Mouse (Mus musculus): Measurements from ENCODE around the gene Elp1. TPM values are rescaled to one million over a fixed set of nuclear protein-coding genes. Genes with fewer than 3 reads are reported as not detected.

Gene Elp1
- 55.1 and 56.6 TPM in 2 replicates for total RNA-seq (2017)

DNA sequence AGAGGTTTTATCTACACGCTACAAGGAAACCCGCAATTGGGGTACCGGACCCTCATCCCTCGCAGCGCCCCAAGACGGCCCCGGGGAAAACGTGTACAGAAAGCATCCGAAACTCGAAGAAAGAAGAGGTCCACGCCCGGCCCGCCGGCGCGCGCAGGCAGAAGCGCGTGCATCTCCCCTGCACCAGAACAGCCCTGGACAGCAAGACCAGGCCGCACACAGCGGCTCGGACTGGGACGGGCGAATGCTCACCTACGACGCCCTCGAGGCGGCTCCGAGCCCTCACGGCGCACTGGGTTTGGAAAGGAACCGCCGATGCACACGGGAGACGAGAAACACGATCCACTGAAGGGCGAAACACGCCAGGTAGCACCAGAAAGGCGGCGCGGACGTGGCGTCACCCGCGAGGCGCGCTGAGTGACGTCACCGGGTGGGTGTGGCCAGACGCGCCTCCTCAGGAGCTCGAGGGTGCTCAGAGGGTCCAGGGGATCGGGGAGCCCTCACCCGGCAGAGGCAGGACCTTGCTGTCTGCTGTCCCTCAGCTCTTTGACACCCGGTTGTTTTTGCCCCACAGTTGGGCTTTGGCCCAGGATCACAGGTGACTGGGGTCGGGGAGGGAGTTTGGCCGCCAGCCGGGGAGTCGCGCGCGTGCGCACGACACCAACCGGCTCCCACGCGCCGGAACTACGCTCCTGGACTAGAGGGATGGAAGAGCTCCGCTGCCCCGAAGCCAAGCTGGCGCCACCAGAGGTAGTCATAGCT is at the start of gene Elp1, which contains the start of gene Fam206a:
Gene Elp1, minus strand, starts transcription at position 425 of the 762 bp plus-strand sequence.
Gene Fam206a, plus strand, starts transcription at position 439 of the 762 bp plus-strand sequence.
- peak; percentile 85 to 92 for ATAC-seq (replicated peaks in 1 of 2; ENCODE audit: insufficient read depth in 1 of 2, low FRiP score in 2 of 2, low TSS enrichment in 1 of 2, low read depth in 1 of 2, poor library complexity in 2 of 2, severe bottlenecking in 2 of 2)

DNA sequence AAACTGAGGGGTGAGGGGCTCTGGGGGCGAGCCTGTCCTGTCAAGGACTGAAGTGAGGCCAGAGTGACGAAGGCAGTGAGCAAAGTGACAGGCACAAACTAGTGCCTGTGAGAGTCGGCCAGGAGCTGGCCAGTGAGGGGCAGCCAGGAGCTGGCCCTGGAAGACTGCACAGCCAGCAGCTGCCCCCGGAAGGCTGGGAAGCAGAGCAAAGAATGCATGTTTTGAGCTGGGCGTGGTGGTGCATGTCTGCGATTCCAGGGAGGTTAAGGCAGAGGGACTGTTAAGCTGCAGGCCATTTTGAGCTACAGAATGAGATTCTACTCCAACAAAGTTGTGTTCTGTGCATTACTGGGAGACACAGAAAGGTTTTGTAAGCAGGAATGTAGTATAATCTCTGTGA is 48.6 kb upstream of the Elp1 start:
- ATAC-seq (replicated peaks in 1 of 2; ENCODE audit: insufficient read depth in 1 of 2, low FRiP score in 2 of 2, low TSS enrichment in 1 of 2, low read depth in 1 of 2, poor library complexity in 2 of 2, severe bottlenecking in 2 of 2) = no peak

DNA sequence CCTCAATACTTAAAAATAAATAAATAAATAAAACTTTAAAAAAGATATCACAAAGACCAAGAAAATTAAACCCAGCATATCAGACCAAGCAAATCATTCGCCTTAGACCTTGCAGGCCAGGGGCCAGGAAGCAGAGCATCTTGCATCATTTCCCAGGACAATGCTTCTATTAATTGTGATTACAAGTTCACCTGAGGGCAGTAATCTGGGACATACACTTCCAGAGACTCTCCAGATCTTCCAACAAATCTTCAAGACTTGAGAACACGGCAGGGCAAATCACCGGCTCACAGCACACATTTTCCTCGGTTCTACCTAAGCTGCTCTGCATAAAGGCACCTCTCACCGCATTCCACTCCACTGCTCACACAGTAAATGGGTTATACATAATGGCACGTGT is 45.9 kb upstream of the Elp1 start:
- ATAC-seq (replicated peaks in 1 of 2; ENCODE audit: insufficient read depth in 1 of 2, low FRiP score in 2 of 2, low TSS enrichment in 1 of 2, low read depth in 1 of 2, poor library complexity in 2 of 2, severe bottlenecking in 2 of 2) = no peak

DNA sequence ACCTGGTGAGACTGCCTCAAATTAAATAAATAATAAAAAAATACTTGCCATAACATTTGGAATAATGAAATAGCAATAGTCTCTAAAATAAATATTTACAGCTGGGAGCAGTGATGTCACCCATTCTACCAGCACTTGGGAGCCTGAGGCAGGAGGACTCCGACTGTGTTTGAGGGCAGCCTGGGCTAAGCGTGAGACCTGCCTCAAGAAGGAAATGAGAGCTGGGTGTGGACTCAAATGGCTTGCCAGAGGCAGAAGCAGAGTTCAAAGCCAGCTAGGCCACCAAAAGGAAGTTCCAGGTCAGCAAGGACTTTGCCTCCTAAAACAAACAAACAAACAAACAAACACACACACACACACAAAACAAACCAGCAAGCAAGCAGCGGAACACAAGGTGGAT is 45.3 kb upstream of the Elp1 start:
- ATAC-seq (replicated peaks in 1 of 2; ENCODE audit: insufficient read depth in 1 of 2, low FRiP score in 2 of 2, low TSS enrichment in 1 of 2, low read depth in 1 of 2, poor library complexity in 2 of 2, severe bottlenecking in 2 of 2) = no peak

DNA sequence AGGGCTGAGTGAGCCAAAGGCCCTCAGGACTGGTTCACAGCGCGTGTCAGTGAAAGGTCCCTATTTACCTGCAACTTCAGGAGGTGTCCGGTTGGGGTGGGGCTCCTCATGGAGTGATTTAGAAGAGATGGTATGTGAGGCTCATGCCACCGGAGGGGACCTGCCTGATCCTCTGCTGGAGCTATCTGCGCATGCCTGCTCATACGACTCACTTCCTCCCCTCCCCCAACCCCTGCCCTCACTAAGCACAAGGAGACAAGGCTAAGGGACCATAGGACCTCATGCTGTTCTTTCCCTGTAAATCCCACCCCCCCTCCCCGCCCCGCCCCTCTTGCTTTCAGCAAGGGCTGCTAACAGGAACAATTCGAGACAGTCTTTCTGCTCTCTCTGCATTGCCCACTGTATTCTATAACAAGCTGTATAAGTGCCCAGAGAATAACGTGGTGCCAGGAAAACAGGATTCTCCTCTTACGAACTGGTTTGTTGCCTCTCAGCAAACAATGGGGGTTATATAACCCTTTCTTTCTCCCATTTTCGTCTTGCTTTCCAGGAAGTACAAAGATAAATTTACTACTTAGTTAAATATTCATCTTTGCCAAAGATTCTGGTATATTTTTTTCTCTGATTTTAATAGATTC is 43.9 kb upstream of the Elp1 start:
- ATAC-seq (replicated peaks in 1 of 2; ENCODE audit: insufficient read depth in 1 of 2, low FRiP score in 2 of 2, low TSS enrichment in 1 of 2, low read depth in 1 of 2, poor library complexity in 2 of 2, severe bottlenecking in 2 of 2) = no peak

DNA sequence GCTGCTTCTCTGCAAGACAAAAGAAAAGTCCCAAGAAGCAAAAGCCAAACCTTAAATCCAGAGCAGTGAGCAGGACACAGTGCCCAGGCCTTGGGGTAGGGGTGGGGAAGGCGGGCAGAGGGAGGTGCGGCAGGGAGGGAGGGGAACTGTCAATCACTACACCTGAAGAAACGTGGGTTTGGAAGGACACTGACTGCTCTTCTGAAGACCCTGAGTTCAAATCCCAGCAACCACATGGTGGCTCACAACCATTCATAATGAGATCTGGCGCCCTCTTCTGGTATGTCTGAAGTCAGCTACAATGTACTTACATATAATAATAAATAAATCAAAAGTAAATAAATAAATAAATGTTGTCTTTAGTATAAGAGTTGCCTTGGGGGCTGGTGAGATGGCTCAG is 42.8 kb upstream of the Elp1 start:
- ATAC-seq (replicated peaks in 1 of 2; ENCODE audit: insufficient read depth in 1 of 2, low FRiP score in 2 of 2, low TSS enrichment in 1 of 2, low read depth in 1 of 2, poor library complexity in 2 of 2, severe bottlenecking in 2 of 2) = no peak

DNA sequence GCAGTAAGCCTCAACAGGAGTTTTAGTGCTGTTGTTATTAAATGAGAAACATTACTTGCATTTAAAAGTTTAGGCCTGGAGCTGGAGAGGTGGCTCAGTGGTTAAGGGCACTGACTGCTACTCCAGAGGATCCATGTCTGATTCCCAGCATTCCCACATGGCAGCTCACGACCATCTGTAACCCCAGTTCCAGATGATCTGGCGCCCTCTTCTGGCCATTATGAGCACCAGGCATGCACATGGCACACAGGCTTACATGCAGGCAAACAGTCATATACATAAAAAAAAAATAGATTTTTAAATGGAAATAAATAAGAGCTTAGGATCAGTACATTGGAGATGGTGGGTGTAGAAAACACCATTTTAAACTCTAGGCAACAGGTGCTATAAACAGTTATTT is 41.8 kb upstream of the Elp1 start:
- ATAC-seq (replicated peaks in 1 of 2; ENCODE audit: insufficient read depth in 1 of 2, low FRiP score in 2 of 2, low TSS enrichment in 1 of 2, low read depth in 1 of 2, poor library complexity in 2 of 2, severe bottlenecking in 2 of 2) = no peak

DNA sequence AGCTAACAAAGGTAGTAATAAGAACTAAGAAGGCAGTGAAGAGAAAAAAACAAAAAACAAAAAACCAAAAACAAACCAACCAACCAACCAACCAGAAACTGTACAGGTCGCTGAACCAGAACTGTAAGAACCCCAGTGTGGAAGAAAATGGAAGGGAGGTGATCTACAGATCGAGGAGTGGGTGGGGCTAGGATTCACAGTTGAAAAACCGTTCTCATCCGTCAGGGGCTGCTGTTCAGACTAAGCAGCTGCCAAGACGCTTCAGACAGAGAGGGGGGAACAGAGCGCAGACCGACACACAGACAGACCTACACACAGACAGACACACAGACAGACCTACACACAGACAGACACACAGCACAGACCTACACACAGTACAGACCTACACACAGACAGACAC is 40.4 kb upstream of the Elp1 start:
- no peak for ATAC-seq (replicated peaks in 1 of 2; ENCODE audit: insufficient read depth in 1 of 2, low FRiP score in 2 of 2, low TSS enrichment in 1 of 2, low read depth in 1 of 2, poor library complexity in 2 of 2, severe bottlenecking in 2 of 2)

DNA sequence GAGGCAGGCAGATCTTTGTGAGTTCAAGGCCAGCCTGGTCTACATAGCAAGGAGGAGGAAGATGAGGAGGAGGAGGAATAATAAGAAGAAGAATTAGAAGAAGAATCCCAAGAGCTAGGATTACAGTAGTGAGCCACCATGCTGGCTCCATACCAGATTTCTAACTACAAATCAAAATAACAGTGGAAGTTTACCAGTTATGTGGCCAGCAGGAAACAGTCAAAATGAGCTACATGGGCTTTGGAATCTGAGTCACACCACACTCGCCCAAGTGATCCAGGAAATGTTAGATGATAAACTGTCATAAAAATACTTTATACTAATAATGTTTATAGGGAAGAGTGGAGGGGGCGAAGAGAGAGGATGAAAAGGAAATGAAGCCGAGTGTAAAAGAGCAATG is 38.2 kb upstream of the Elp1 start:
- ATAC-seq (replicated peaks in 1 of 2; ENCODE audit: insufficient read depth in 1 of 2, low FRiP score in 2 of 2, low TSS enrichment in 1 of 2, low read depth in 1 of 2, poor library complexity in 2 of 2, severe bottlenecking in 2 of 2) = no peak

DNA sequence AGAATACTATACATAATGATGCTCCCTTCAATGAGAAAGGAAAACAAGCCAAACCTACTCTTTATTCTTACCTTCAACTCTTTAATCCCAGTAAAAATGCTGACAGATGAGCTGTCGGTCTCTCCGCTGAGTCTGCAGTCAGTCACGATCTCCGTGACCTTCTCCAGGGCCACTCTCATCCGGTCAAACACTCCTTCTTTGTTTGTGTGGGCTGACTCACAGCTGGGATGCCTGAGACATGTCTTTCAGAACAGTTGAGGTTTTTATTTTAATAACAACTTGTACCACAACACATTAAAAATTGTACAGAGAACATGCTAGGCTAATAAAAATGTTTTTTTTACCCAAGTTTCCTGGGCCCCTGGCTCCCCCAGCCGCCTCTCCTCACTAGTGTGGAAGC is 35.5 kb upstream of the Elp1 start:
- ATAC-seq (replicated peaks in 1 of 2; ENCODE audit: insufficient read depth in 1 of 2, low FRiP score in 2 of 2, low TSS enrichment in 1 of 2, low read depth in 1 of 2, poor library complexity in 2 of 2, severe bottlenecking in 2 of 2) = no peak

DNA sequence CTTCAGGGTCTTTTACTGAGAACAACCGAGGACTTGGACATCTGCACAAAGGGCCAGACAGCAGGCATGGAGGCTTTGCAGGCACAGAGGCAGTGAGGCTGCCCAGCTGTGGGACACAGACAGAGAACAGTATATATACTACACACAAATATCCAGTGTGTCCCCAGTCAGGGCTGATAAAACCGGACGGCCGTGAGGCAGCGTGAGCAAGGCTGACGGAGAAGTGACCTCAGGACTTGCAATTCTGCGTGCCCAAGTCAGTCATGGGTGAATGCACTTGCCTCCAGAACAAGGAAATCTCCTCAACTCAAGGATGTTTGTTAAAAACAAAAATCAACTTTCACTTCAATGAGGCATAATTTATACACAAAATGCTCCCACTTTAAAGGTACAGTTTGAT is 29.9 kb upstream of the Elp1 start:
- ATAC-seq (replicated peaks in 1 of 2; ENCODE audit: insufficient read depth in 1 of 2, low FRiP score in 2 of 2, low TSS enrichment in 1 of 2, low read depth in 1 of 2, poor library complexity in 2 of 2, severe bottlenecking in 2 of 2) = no peak

DNA sequence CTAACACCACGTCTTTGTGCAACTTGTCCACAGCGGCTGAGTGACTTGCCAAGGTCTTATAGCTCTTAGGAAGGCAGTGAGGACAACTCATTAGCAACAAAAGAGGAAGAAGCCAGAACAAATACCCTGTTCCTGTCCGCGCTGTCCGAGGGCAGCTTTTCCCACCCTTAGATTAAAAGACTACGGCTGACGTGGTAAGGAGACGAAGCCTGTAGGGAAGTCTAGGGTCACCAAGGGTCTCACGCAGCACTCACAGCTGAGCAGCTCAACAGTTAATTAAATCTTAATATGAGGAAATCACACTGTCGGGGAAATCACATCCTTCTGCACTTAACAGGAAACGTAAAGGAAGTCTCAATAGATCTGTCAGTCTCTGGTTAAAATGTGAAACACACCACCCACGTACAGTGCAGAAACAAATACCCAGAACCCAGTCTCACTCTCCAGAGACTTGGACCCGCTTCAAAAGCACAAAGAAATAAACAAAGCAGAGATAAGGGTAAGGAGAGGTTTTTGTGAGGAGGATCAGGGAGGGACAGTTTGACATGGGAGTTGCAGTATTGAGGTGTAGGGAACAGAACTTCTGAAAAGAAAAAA is 29.0 kb upstream of the Elp1 start:
- no peak for ATAC-seq (replicated peaks in 1 of 2; ENCODE audit: insufficient read depth in 1 of 2, low FRiP score in 2 of 2, low TSS enrichment in 1 of 2, low read depth in 1 of 2, poor library complexity in 2 of 2, severe bottlenecking in 2 of 2)

DNA sequence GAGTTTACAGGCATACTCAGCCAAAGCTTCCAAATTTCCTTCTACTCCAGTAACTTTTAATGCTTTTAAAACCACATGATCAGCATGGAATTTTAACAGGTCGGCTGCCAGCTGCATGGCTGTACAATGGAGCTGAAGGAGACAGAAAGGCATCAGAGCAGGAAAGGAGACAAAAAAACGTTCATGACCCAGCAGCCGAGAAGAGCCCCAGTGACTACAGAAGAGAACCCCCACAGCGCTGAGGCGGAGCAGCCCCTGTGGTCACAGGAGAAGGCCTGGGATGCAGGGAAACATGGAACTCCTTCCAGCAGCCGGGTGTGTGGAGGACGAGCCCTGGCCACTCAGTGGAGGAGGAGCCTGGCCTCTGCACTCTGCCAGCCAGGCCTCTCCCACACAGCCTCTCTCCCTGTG is 27.4 kb upstream of the Elp1 start:
- no peak for ATAC-seq (replicated peaks in 1 of 2; ENCODE audit: insufficient read depth in 1 of 2, low FRiP score in 2 of 2, low TSS enrichment in 1 of 2, low read depth in 1 of 2, poor library complexity in 2 of 2, severe bottlenecking in 2 of 2)

DNA sequence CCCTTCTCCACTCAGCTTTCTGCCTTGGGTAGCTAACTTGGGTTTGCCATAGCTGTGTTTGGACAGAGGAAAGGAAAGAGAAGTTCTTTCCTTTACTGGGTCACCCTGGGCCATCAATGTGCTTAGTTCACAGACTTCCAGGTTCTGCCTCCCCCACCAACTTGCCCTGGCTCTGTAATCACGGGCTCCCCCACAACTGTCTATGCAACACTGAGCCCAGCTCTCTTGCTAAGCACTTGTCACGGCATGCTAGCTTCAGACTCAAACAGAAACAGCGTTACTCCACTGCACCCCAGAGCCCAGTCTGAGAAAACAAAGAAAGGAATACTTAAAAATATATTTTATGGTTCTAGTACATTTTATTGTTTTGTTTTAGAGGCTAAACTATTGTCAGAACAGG is 26.8 kb upstream of the Elp1 start:
- no peak for ATAC-seq (replicated peaks in 1 of 2; ENCODE audit: insufficient read depth in 1 of 2, low FRiP score in 2 of 2, low TSS enrichment in 1 of 2, low read depth in 1 of 2, poor library complexity in 2 of 2, severe bottlenecking in 2 of 2)

DNA sequence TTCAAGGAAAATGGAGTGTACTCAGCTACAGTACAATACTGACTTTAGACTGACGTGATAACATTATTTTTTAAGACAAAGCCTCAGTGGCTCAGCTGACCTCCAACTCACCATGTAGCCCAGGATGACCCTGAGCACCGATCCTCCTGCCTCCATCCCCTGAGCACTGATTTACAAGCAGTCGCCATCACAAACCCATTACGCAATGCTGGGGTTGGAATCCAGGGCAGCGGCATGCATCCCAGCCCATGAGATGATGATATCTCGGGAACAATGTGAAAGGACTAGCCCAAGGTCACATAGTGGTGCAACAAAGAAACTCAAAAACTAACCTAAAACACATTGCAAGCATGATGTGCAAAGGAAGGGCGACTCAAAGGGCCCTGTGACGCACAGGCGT is 22.1 kb upstream of the Elp1 start:
- ATAC-seq (replicated peaks in 1 of 2; ENCODE audit: insufficient read depth in 1 of 2, low FRiP score in 2 of 2, low TSS enrichment in 1 of 2, low read depth in 1 of 2, poor library complexity in 2 of 2, severe bottlenecking in 2 of 2) = no peak

DNA sequence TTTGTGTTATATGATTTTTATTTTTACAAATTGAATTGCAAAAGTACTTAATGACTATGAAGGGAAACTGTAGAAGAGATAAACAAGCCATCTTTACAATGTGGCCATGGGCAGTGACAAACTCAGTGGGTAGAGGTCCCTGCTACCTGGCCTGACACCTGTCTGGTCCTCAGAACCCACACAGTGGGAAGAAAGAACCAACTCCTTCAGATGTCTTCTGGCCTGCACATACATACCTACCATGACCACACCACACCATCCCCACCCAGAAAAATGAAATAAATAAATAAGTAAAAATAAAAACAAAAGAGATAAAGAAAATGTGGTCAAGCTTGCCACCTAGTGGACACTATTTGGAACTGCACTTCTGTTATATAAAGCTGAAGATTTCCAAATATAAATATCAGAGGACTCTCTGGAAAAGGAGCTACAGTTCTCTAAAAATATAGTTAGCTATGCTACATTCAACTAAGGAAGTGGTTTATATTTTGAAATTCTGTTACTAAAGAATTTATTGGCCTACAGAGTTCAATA is 18.0 kb upstream of the Elp1 start:
- peak in 1 of 2 experiments; percentile 32; a peak in 2 of 4 replicates for ATAC-seq (replicated peaks in 1 of 2; ENCODE audit: insufficient read depth in 1 of 2, low FRiP score in 2 of 2, low TSS enrichment in 1 of 2, low read depth in 1 of 2, poor library complexity in 2 of 2, severe bottlenecking in 2 of 2)

DNA sequence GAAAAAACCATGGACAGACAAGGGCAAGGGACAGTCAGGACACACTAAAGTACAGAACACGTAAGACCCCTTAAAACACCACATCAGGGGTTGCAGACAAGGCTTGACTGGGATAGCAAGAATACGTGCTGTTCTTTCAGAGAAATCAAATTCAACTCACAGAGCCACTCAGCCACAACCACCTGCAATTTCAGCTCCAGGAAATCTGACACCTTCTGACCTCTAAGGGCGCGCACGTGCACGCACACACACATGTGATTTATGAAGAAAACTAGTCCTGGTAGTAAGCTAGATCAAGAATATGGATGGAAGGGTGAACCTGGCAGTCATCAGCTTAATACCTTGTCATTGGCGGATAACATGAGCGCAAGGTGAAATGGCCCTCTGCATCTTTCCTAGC is 13.0 kb upstream of the Elp1 start:
- ATAC-seq (replicated peaks in 1 of 2; ENCODE audit: insufficient read depth in 1 of 2, low FRiP score in 2 of 2, low TSS enrichment in 1 of 2, low read depth in 1 of 2, poor library complexity in 2 of 2, severe bottlenecking in 2 of 2) = no peak

DNA sequence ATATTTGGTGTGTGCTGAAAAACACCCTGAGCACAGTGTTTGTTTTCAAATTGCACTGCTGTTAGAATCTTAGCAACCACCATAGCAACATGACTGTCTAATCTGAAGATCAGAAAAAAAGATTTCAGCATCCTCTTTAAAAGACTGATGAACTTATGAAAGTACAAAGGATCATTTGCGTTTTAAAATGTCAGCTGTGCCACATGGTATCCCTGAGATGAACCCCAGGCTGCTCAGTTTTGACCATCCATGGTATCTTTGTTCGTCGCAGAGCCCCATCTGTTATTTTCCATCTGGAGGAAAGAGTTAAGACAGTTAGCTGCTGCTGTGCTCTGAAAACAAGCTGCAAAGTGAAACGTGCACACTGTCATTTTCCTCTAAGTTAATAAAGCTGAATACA is 10.0 kb upstream of the Elp1 start:
- no peak for ATAC-seq (replicated peaks in 1 of 2; ENCODE audit: insufficient read depth in 1 of 2, low FRiP score in 2 of 2, low TSS enrichment in 1 of 2, low read depth in 1 of 2, poor library complexity in 2 of 2, severe bottlenecking in 2 of 2)
